Mouse (Mus musculus) ES-Bruce4 (cell line): Measurements from ENCODE around the gene Pibf1.

Experiments
- CTCF ChIP-seq: IDR thresholded peaks from one replicate; pipeline ENCODE4 v1.8.1; 2011; ENCODE audit warnings: low read depth, low read length
- POLR2A ChIP-seq: IDR thresholded peaks from one replicate; pipeline ENCODE4 v1.8.1; 2011; ENCODE audit warnings: low read length; ENCODE audit not compliant: insufficient read depth

DNA sequence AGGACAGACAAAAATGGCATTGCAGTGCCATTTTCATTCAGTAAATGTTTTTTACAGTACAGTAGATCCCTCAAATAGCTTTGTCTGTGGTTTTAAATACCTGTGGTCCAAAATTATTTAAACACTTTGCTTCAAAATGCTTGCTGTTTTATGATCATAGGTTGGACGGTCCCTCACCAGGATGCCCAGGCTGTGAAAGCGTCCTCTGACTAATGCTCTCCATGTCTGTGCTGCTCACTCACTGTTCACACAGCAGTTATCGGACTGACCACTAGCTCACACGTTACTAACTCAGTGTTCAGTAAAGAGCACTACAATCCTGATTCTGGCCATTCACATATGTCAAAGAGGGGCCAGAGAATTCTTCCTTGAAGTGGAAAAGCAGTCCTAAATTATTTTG, 28.1 kb upstream of the Pibf1 start:
- TF ChIP-seq CTCF (no peak), POLR2A (no peak)
